Mouse (Mus musculus): ENCODE data around the gene Gm49721.
"Not testable (repeated sequence)": the region's sequence is repeated elsewhere in the genome, so short reads cannot be mapped to it uniquely, and the experiment has no call there.

The Gm49721 gene

GRCm38 (mm10) chr17:6986118-6986517 lies 7.4 kb downstream of the Gm49721 start:
- DNase-seq = not testable (repeated sequence)

- DNase-seq = not testable (repeated sequence)
Measured at GRCm38 (mm10) chr17:6995504-6995903, 16.8 kb downstream of the Gm49721 start.

- DNase-seq = not testable (repeated sequence)
Measured at GRCm38 (mm10) chr17:6996826-6997225, 18.1 kb downstream of the Gm49721 start.

- not testable (repeated sequence) for DNase-seq
Measured at GRCm38 (mm10) chr17:6997778-6998490, 19.2 kb downstream of the Gm49721 start.

- not testable (repeated sequence) for DNase-seq
Measured at GRCm38 (mm10) chr17:7001790-7002585, 23.3 kb downstream of the Gm49721 start.

- not testable (repeated sequence) for DNase-seq
Measured at GRCm38 (mm10) chr17:7003392-7003791, 24.7 kb downstream of the Gm49721 start.

GRCm38 (mm10) chr17:7005646-7006045 lies 26.9 kb downstream of the Gm49721 start:
- DNase-seq = not testable (repeated sequence)

GRCm38 (mm10) chr17:7008885-7009284 lies 30.2 kb downstream of the Gm49721 start:
- DNase-seq = not testable (repeated sequence)

- DNase-seq = not testable (repeated sequence)
Measured at GRCm38 (mm10) chr17:7009440-7009839, 30.7 kb downstream of the Gm49721 start.

- DNase-seq = not testable (repeated sequence)
Measured at GRCm38 (mm10) chr17:7009901-7010300, 31.2 kb downstream of the Gm49721 start.

GRCm38 (mm10) chr17:7014190-7014589 lies 35.5 kb downstream of the Gm49721 start:
- DNase-seq = not testable (repeated sequence)

GRCm38 (mm10) chr17:7025257-7025656 lies 46.6 kb downstream of the Gm49721 start, which contains the start of gene Gm1604a:
Gm1604a (plus strand) TSS chr17:7025568.
- DNase-seq = peak in 1 of 2 experiments; percentile 10

GRCm38 (mm10) chr17:7025764-7026346 lies 47.2 kb downstream of the Gm49721 start:
- not testable (repeated sequence) for DNase-seq

GRCm38 (mm10) chr17:7030204-7030603 lies 51.5 kb downstream of the Gm49721 start:
- not testable (repeated sequence) for DNase-seq

GRCm38 (mm10) chr17:7030622-7031174 lies 52.0 kb downstream of the Gm49721 start:
- DNase-seq = not testable (repeated sequence)

- DNase-seq = not testable (repeated sequence)
Measured at GRCm38 (mm10) chr17:7033192-7034166, 54.8 kb downstream of the Gm49721 start.

GRCm38 (mm10) chr17:7068997-7069539 lies 90.4 kb downstream of the Gm49721 start:
- not testable (repeated sequence) for DNase-seq

GRCm38 (mm10) chr17:7069561-7070240 lies 91.0 kb downstream of the Gm49721 start:
- DNase-seq = not testable (repeated sequence)

GRCm38 (mm10) chr17:7074494-7074893 lies 95.8 kb downstream of the Gm49721 start:
- DNase-seq = peak; percentile 46 to 61

- DNase-seq = not testable (repeated sequence)
Measured at GRCm38 (mm10) chr17:7075519-7075918, 96.8 kb downstream of the Gm49721 start.

GRCm38 (mm10) chr17:7079558-7079957 lies 100.9 kb downstream of the Gm49721 start:
- peak; percentile 54 to 59 for DNase-seq

Data from cerebellum, adult 18-20 months (tissue).